Mouse (Mus musculus) adrenal gland, postnatal 14 days (tissue): ENCODE measurements around the gene Tmem263. TPM values are rescaled to one million over a fixed set of nuclear protein-coding genes. Genes with fewer than 3 reads are reported as not detected.

ENCODE experiments used
- total RNA-seq: library from RNA; stranded (reverse); gene quantifications from 2 replicates; pipeline ENCODE4 v1.2.3, GENCODE M21; 2021

Gene Tmem263
- total RNA-seq, 1 experiment from 2014 or later: 19.4 TPM

Other genes starting within 250 kb of the Tmem263 start
- 28.4 and 33.1 TPM in 2 replicates for gene Ric8b, start 185.0 kb upstream of the Tmem263 start, total RNA-seq
- 0.26 and 0.48 TPM in 2 replicates for gene Fhl4, start 132 bp upstream of the Tmem263 start, total RNA-seq
- 8.3 and 9.1 TPM in 2 replicates for gene Mterf2, start 25.4 kb downstream of the Tmem263 start, total RNA-seq
- 17.4 and 23.4 TPM in 2 replicates for gene Cry1, start 82.4 kb downstream of the Tmem263 start, total RNA-seq